Mouse (Mus musculus) hematopoietic multipotent progenitor cell, adult 10-12 weeks (in vitro differentiated cells): ENCODE data around the gene H2-DMb1. TPM values are rescaled to one million over a fixed set of nuclear protein-coding genes. Genes with fewer than 3 reads are reported as not detected.

ENCODE experiments used
- polyA plus RNA-seq: library from polyadenylated mRNA; stranded (reverse); fragments of >175 nt; gene quantifications from 2 replicates; pipeline ENCODE4 v1.2.3, GENCODE M21; 2012; ENCODE audit warnings: low replicate concordance

The H2-DMb1 gene
- polyA plus RNA-seq: 22.9 and 41.1 TPM in 2 replicates

DNA sequence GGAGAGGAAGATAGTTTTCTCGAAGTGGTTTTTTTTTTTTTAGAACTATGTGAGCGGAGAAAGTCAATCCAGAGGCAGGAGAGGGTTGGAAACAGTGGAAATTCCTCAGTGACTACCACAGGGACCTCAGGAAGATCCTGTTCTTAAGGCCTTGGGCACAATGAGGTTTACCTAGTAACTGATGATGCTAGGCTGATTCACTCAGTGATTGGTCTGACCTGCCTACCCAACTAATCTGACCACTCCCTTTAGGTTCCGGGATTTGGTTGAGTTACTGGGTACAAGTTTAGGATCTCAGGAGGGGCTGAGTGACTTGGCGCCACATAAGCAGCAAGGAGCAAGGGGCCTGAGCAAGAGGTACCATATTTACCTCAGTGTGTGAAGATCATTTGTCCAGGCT, at the start of gene H2-DMb1:
TSS of gene H2-DMb1 (plus strand) at position 150 of the 400 bp plus-strand sequence.

GRCm38 (mm10) chr17:34119249-34120179, 33.4 kb upstream of the H2-DMb1 start, which contains the start of gene H2-DMa:
Gene H2-DMa (plus strand): TSS chr17:34119541.

DNA sequence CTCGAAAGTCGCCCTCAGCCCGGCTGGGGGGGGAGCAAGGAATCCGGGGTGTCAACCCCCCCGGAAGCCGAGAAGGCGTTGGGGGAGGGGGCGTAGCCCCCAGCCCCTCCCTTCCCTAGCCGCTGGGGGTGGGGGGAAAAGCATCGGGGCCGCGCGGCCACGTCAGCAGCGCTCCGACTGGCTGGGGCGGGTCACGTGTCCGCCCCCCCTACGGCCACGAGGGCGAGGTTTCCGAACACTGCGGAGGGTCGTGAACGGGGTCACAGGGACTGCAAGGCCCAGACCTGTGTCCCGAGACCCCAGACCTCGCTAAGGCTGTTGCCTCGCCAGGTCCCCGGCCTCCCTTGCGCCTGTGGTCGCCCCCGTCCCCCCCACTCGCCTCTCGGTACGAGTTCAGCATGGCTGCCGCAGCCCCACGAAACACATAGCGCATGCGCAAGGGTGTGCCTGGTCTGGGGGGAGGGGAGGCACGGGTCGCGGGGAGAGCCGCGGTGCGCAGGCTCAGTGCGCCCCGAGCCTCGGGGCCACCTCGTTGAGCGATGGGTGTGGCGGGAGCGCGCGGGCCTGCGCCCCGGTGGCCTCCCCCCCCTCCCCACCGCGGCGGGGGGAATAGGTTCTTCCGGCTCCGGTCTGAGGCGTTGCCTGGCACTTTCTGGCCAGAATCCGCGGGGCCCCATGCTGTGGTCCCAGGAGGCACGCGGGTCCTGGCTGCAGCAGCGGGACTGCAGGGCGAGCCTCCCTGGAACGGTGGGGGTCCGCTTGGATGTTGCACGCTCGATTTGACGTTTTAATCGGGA, 30.5 kb upstream of the H2-DMb1 start, which contains the start of gene Brd2:
TSS of gene Brd2 (minus strand) at position 447 of the 797 bp plus-strand sequence.

GRCm38 (mm10) chr17:34143033-34143432, 9.8 kb upstream of the H2-DMb1 start, which contains the start of gene H2-DMb2:
Gene H2-DMb2 (plus strand): TSS chr17:34143307.

GRCm38 (mm10) chr17:34187261-34187916, 34.5 kb downstream of the H2-DMb1 start, which contains the start of the genes Tap1 and Psmb9:
Gene Tap1 (plus strand): TSS chr17:34187553.
Gene Psmb9 (minus strand): TSS chr17:34187764.

DNA sequence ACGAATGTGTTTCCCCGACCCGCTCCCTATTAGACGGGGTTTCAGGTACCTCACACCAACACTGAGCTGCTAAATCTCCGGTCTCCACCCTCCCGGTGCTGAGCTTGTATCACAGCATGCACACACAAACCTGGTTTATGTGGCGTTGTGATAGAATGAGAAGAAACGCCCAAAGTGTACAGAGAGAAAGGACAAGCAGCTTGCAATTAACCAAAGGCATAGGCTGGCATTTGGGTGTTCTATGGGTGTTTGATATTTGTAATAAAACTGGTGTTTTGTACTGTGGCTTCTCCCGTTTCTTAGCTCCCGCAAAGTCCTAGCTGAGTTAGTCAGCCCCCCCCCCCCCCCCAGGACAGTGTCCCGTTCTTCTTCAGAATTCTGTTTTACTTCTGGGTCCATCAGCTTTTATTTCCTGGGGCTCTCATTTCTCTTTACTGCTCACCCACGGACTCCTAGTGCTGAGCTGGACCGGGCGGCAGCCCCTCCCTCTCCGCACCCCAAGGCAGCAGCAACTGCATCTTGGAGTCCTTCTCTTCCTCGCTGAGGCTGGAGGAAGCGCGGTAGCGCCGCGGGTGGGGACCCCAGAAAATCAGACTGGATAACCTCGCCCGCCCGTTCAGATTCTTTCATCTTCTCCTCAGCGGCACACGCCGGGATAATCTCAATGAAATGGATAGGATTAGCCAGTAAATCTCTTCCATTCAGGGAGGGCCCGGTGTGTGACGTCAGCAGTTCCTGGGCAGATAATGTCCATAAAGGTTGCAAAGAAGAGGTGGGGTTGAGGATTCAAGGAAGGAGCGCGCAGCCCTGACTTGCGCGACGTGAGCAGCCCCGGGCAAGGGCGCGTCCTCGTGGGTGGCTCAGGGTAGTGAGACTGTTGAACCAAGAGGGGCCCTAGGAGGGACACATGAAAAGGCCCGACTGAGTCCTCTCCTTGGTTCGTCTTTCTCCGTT, 44.3 kb downstream of the H2-DMb1 start, which contains the start of gene Psmb8:
TSS of gene Psmb8 (plus strand) at position 781 of the 954 bp plus-strand sequence.

GRCm38 (mm10) chr17:34203444-34203843, 50.6 kb downstream of the H2-DMb1 start, which contains the start of gene Tap2:
Gene Tap2 (plus strand): TSS chr17:34203527.

Other genes with a start within 250 kb of the H2-DMb1 start
- not detected in 2 replicates for gene Platr17, start 247.9 kb upstream of the H2-DMb1 start, polyA plus RNA-seq
- gene Daxx, start 243.7 kb upstream of the H2-DMb1 start, polyA plus RNA-seq: 44.3 and 55.2 TPM in 2 replicates
- gene Tapbp, start 237.2 kb upstream of the H2-DMb1 start, polyA plus RNA-seq: 1,240 and 2,267 TPM in 2 replicates
- 63.9 and 83.1 TPM in 2 replicates for gene Zbtb22, start 237.2 kb upstream of the H2-DMb1 start, polyA plus RNA-seq
- 344 and 699 TPM in 2 replicates for gene Rgl2, start 223.5 kb upstream of the H2-DMb1 start, polyA plus RNA-seq
- 74.4 and 96.8 TPM in 2 replicates for gene Pfdn6, start 212.7 kb upstream of the H2-DMb1 start, polyA plus RNA-seq
- 59.7 and 181 TPM in 2 replicates for gene Wdr46, start 212.4 kb upstream of the H2-DMb1 start, polyA plus RNA-seq
- gene B3galt4, start 201.6 kb upstream of the H2-DMb1 start, polyA plus RNA-seq: 33.9 and 69.4 TPM in 2 replicates
- 65.1 and 130 TPM in 2 replicates for gene Vps52, start 197.3 kb upstream of the H2-DMb1 start, polyA plus RNA-seq
- gene Rps18, start 197.1 kb upstream of the H2-DMb1 start, polyA plus RNA-seq: 30.7 and 202 TPM in 2 replicates
- gene H2-K1, start 152.7 kb upstream of the H2-DMb1 start, polyA plus RNA-seq: 1,004 and 3,373 TPM in 2 replicates
- gene Ring1, start 128.4 kb upstream of the H2-DMb1 start, polyA plus RNA-seq: 49.6 and 111 TPM in 2 replicates
- 67.5 and 266 TPM in 2 replicates for gene H2-Ke6, start 125.0 kb upstream of the H2-DMb1 start, polyA plus RNA-seq
- 46.1 and 74.3 TPM in 2 replicates for gene Slc39a7, start 121.4 kb upstream of the H2-DMb1 start, polyA plus RNA-seq
- gene Rxrb, start 121.3 kb upstream of the H2-DMb1 start, polyA plus RNA-seq: 155 and 353 TPM in 2 replicates
- gene Col11a2, start 113.6 kb upstream of the H2-DMb1 start, polyA plus RNA-seq: 14.4 and 54.0 TPM in 2 replicates
- gene H2-Oa, start 60.7 kb upstream of the H2-DMb1 start, polyA plus RNA-seq: 55.1 and 259 TPM in 2 replicates
- 140 and 479 TPM in 2 replicates for gene H2-DMa, start 33.5 kb upstream of the H2-DMb1 start, polyA plus RNA-seq
- gene Brd2, start 30.4 kb upstream of the H2-DMb1 start, polyA plus RNA-seq: 377 and 424 TPM in 2 replicates
- gene H2-DMb2, start 9.8 kb upstream of the H2-DMb1 start, polyA plus RNA-seq: 454 and 462 TPM in 2 replicates
- gene Tap1, start 34.5 kb downstream of the H2-DMb1 start, polyA plus RNA-seq: 74.5 and 112 TPM in 2 replicates
- gene Psmb9, start 34.7 kb downstream of the H2-DMb1 start, polyA plus RNA-seq: 85.6 and 98.9 TPM in 2 replicates
- gene Psmb8, start 44.6 kb downstream of the H2-DMb1 start, polyA plus RNA-seq: 348 and 445 TPM in 2 replicates
- 148 and 211 TPM in 2 replicates for gene Tap2, start 50.5 kb downstream of the H2-DMb1 start, polyA plus RNA-seq
- 44.0 and 80.9 TPM in 2 replicates for gene H2-Ob, start 85.8 kb downstream of the H2-DMb1 start, polyA plus RNA-seq
- gene H2-Ab1, start 104.6 kb downstream of the H2-DMb1 start, polyA plus RNA-seq: 1,724 and 6,143 TPM in 2 replicates
- gene H2-Aa, start 134.8 kb downstream of the H2-DMb1 start, polyA plus RNA-seq: 100 and 954 TPM in 2 replicates
- gene H2-Eb1, start 152.8 kb downstream of the H2-DMb1 start, polyA plus RNA-seq: 222 and 457 TPM in 2 replicates
- gene H2-Eb2, start 172.6 kb downstream of the H2-DMb1 start, polyA plus RNA-seq: 0.24 and 0.89 TPM in 2 replicates
- 1.8 and 2.0 TPM in 2 replicates for gene Btnl2, start 201.8 kb downstream of the H2-DMb1 start, polyA plus RNA-seq
- gene Btnl1, start 224.1 kb downstream of the H2-DMb1 start, polyA plus RNA-seq: not detected in 2 replicates
- gene BC051142, start 245.7 kb downstream of the H2-DMb1 start, polyA plus RNA-seq: 0.70 and 1.7 TPM in 2 replicates